28 mouse cellular contexts compared by ENCODE assay signal in genomic region chr16:64251155-64251554, GRCm38 (mm10).
DNase-seq lines count a peak whose midpoint lies in the region; ATAC-seq and TF ChIP-seq lines count a peak whose summit lies in the region.
"Had no signal": no experiment of that assay in that cellular context is flagged by ENCODE, and none has a peak within 500 bp of the region (broad histone marks: within the 10 kb centered on the region; RNA-seq: fewer than 3 reads in every experiment).

No protein-coding gene starts in this region.

- 30% methylated on average over 1 of the region's 1 CpGs for WGBS in hindbrain, embryonic 13.5 days
- WGBS in hindbrain, embryonic 10.5 days = 72% methylated on average over 1 of the region's 1 CpGs
- 44% methylated on average over 1 of the region's 1 CpGs for WGBS in midbrain, embryonic 14.5 days
- WGBS in midbrain, embryonic 13.5 days = 51% methylated on average over 1 of the region's 1 CpGs

- H3K4me1 ChIP-seq in hindbrain, embryonic 13.5 days (replicated peaks) = no peaks in the 10 kb centered on the region
- no peaks in the 10 kb centered on the region for H3K4me1 ChIP-seq in hindbrain, embryonic 10.5 days (replicated peaks)
- no peaks in the 10 kb centered on the region for H3K4me1 ChIP-seq in midbrain, embryonic 14.5 days (ENCODE audit: control insufficient read depth, insufficient read depth, low read length)
- H3K4me1 ChIP-seq in midbrain, embryonic 13.5 days (replicated peaks) = no peaks in the 10 kb centered on the region
- H3K4me1 ChIP-seq: embryonic facial prominence, embryonic 10.5 days; embryonic facial prominence, embryonic 13.5 days; forebrain, embryonic 12.5 days; heart, embryonic 10.5 days; heart, embryonic 13.5 days; hindbrain, embryonic 15.5 days had no signal

- TF ChIP-seq CTCF in brain, embryonic 14.5 days (IDR thresholded peaks at IDR 0.05; ENCODE audit: borderline replicate concordance, extremely low read depth, insufficient read depth, insufficient read length) = no peak

- 0 out of 2 replicates have a peak, but pooled peaks have one; percentile 49 for ATAC-seq in hindbrain, embryonic 13.5 days (ENCODE audit: low FRiP score)
- no peak for ATAC-seq in midbrain, embryonic 14.5 days (ENCODE audit: low FRiP score, low TSS enrichment)
- ATAC-seq in midbrain, embryonic 13.5 days = no peak
- ATAC-seq: CD4-positive, CD25-positive, alpha-beta regulatory T cell, adult 4 months; inflammation-experienced regulatory T-cells, adult 6 months; intestine, embryonic 16.5 days had no signal

- no peak overlapping the region for H3K4me2 ChIP-seq in hindbrain, embryonic 13.5 days
- H3K4me2 ChIP-seq in midbrain, embryonic 14.5 days (ENCODE audit: low read length) = no peak overlapping the region
- H3K4me2 ChIP-seq in midbrain, embryonic 13.5 days (replicated peaks) = no peak overlapping the region
- H3K4me2 ChIP-seq: embryonic facial prominence, embryonic 13.5 days; forebrain, embryonic 12.5 days; heart, embryonic 13.5 days; hindbrain, embryonic 15.5 days had no signal

- H3K9ac ChIP-seq in hindbrain, embryonic 13.5 days = no peak overlapping the region
- no peak overlapping the region for H3K9ac ChIP-seq in midbrain, embryonic 14.5 days (replicated peaks; ENCODE audit: low read length)
- no peak overlapping the region for H3K9ac ChIP-seq in midbrain, embryonic 13.5 days (replicated peaks)
- H3K9ac ChIP-seq: embryonic facial prominence, embryonic 13.5 days; forebrain, embryonic 12.5 days; heart, embryonic 13.5 days; hindbrain, embryonic 15.5 days had no signal

- no peak for DNase-seq in hindbrain, embryonic 10.5 days (ENCODE audit: low spot score)
- peak; percentile 27 for DNase-seq in midbrain, embryonic 14.5 days
- peak; percentile 52 for DNase-seq in brain, embryonic 14.5 days (ENCODE audit: low read depth)
- DNase-seq in spleen, adult 12 weeks (ENCODE audit: low spot score) = no peak
- DNase-seq: adrenal gland, adult 2 months; adrenal gland, postnatal 14 days; cerebellum, adult 11-12 months; cerebellum, adult 8-10 months; cerebellum, postnatal 10 days; cerebellum, postnatal 36 days; embryo, embryonic 11 days; gastrocnemius, postnatal 10 days; gastrocnemius, postnatal 36 days; heart, adult 2 months; heart, postnatal 14 days; heart, postnatal 4 days had no signal

- H3K36me3 ChIP-seq in hindbrain, embryonic 13.5 days = no peaks in the 10 kb centered on the region
- no peaks in the 10 kb centered on the region for H3K36me3 ChIP-seq in hindbrain, embryonic 10.5 days
- H3K36me3 ChIP-seq in midbrain, embryonic 14.5 days (ENCODE audit: control insufficient read depth, insufficient read depth, low read length) = no peaks in the 10 kb centered on the region
- H3K36me3 ChIP-seq in midbrain, embryonic 13.5 days = no peaks in the 10 kb centered on the region
- H3K36me3 ChIP-seq: embryonic facial prominence, embryonic 10.5 days; embryonic facial prominence, embryonic 13.5 days; forebrain, embryonic 12.5 days; heart, embryonic 10.5 days; heart, embryonic 13.5 days; hindbrain, embryonic 15.5 days had no signal

- no peaks in the 10 kb centered on the region for H3K9me3 ChIP-seq in hindbrain, embryonic 13.5 days
- H3K9me3 ChIP-seq in hindbrain, embryonic 10.5 days = no peaks in the 10 kb centered on the region
- no peaks in the 10 kb centered on the region for H3K9me3 ChIP-seq in midbrain, embryonic 14.5 days (ENCODE audit: control insufficient read depth, low read length)
- H3K9me3 ChIP-seq in midbrain, embryonic 13.5 days = no peaks in the 10 kb centered on the region
- H3K9me3 ChIP-seq: embryonic facial prominence, embryonic 10.5 days; embryonic facial prominence, embryonic 13.5 days; forebrain, embryonic 12.5 days; heart, embryonic 10.5 days; heart, embryonic 13.5 days; hindbrain, embryonic 15.5 days had no signal

- H3K4me3 ChIP-seq in hindbrain, embryonic 13.5 days = no peak overlapping the region
- H3K4me3 ChIP-seq in hindbrain, embryonic 10.5 days = no peak overlapping the region
- no peak overlapping the region for H3K4me3 ChIP-seq in midbrain, embryonic 14.5 days (replicated peaks; ENCODE audit: low read depth, low read length)
- no peak overlapping the region for H3K4me3 ChIP-seq in midbrain, embryonic 13.5 days (replicated peaks)
- H3K4me3 ChIP-seq: embryonic facial prominence, embryonic 10.5 days; embryonic facial prominence, embryonic 13.5 days; erythroblast, embryonic 14.5 days; forebrain, embryonic 12.5 days; heart, adult 2 months; heart, embryonic 10.5 days; heart, embryonic 13.5 days; hindbrain, embryonic 15.5 days had no signal

- no peak for TF ChIP-seq POLR2A in brain, embryonic 14.5 days (IDR thresholded peaks at IDR 0.05; ENCODE audit: borderline replicate concordance, extremely low read depth, insufficient read depth, insufficient read length, poor library complexity, severe bottlenecking)

- no peak overlapping the region for H3K27ac ChIP-seq in hindbrain, embryonic 13.5 days
- H3K27ac ChIP-seq in hindbrain, embryonic 10.5 days = no peak overlapping the region
- no peak overlapping the region for H3K27ac ChIP-seq in midbrain, embryonic 14.5 days (replicated peaks; ENCODE audit: low read depth, low read length)
- H3K27ac ChIP-seq in midbrain, embryonic 13.5 days = no peak overlapping the region
- H3K27ac ChIP-seq: embryonic facial prominence, embryonic 10.5 days; embryonic facial prominence, embryonic 13.5 days; forebrain, embryonic 12.5 days; heart, adult 2 months; heart, embryonic 10.5 days; heart, embryonic 13.5 days; hindbrain, embryonic 15.5 days had no signal

- H3K27me3 ChIP-seq in hindbrain, embryonic 13.5 days = no peaks in the 10 kb centered on the region
- no peaks in the 10 kb centered on the region for H3K27me3 ChIP-seq in hindbrain, embryonic 10.5 days (ENCODE audit: insufficient read depth, poor library complexity, severe bottlenecking)
- H3K27me3 ChIP-seq in midbrain, embryonic 14.5 days (ENCODE audit: control insufficient read depth, insufficient read depth, low read length) = no peaks in the 10 kb centered on the region
- no peaks in the 10 kb centered on the region for H3K27me3 ChIP-seq in midbrain, embryonic 13.5 days
- H3K27me3 ChIP-seq: embryonic facial prominence, embryonic 13.5 days; forebrain, embryonic 12.5 days; heart, embryonic 13.5 days; hindbrain, embryonic 15.5 days had no signal

Comparison
In these comparisons a context has a peak if more than half of its experiments do, and no peak if none do; other contexts are left out.
1. DNase-seq: peak in midbrain, embryonic 14.5 days (single experiment) and brain, embryonic 14.5 days (single experiment); none in hindbrain, embryonic 10.5 days (single experiment) and spleen, adult 12 weeks (single experiment).